ENCODE assay signal across 7 mouse cellular contexts in genomic region chr3:59059022-59059541, GRCm38 (mm10). TPM values are rescaled to one million over a fixed set of nuclear protein-coding genes. Genes with fewer than 3 reads are reported as not detected.
DNase-seq lines count a peak whose midpoint lies in the region; ATAC-seq lines count a peak whose summit lies in the region.

No protein-coding gene starts in this region.

- DNase-seq in ZHBTc4 (ENCODE audit: low read depth, low spot score), result peak; percentile 82
- peak; percentile 80 to 87 for DNase-seq in cerebellum, postnatal 14 days
- peak; percentile 51 to 63 for DNase-seq in frontal cortex, postnatal 14 days (ENCODE audit: low spot score in 2 of 2)
- DNase-seq in layer of hippocampus, postnatal 25 days (ENCODE audit: extremely low spot score in 1 of 2, low spot score in 1 of 2), result peak; percentile 21 to 46
- peak; percentile 75 for DNase-seq in lung, postnatal 10 days
- peak; percentile 70 for DNase-seq in retina, postnatal 7 days (ENCODE audit: low read depth, low spot score)

- WGBS in hindbrain, embryonic 15.5 days, result 3% methylated on average over 7 of the region's 7 CpGs

- no peaks in the 10 kb centered on the region for H3K27me3 ChIP-seq in hindbrain, embryonic 15.5 days

- H3K9ac ChIP-seq in hindbrain, embryonic 15.5 days, result no peak overlapping the region

- H3K4me2 ChIP-seq in hindbrain, embryonic 15.5 days, result peak overlapping the region; percentile 34

- H3K4me1 ChIP-seq in hindbrain, embryonic 15.5 days (replicated peaks), result peaks cover 7% of the 10 kb centered on the region

- H3K36me3 ChIP-seq in hindbrain, embryonic 15.5 days, result no peaks in the 10 kb centered on the region

- no peaks in the 10 kb centered on the region for H3K9me3 ChIP-seq in hindbrain, embryonic 15.5 days

- H3K27ac ChIP-seq in hindbrain, embryonic 15.5 days (replicated peaks), result no peak overlapping the region

- ATAC-seq in hindbrain, embryonic 15.5 days (ENCODE audit: low FRiP score, low read depth), result peak; percentile 92

- no peak overlapping the region for H3K4me3 ChIP-seq in hindbrain, embryonic 15.5 days

RNA-seq across cellular contexts. Expression of gene Gpr171, which starts 42.5 kb away (rescaled TPM):
- polyA plus RNA-seq in hindbrain, embryonic 15.5 days (2015; fragmentation: Nextera tagmentation; extraction: Ambion mirVana), result 0.89 and 1.2 TPM in 2 replicates
- total RNA-seq in layer of hippocampus, postnatal 25 days (2021), result not detected

RNA-seq across cellular contexts. Expression of gene Med12l, which starts 53.5 kb away (rescaled TPM):
- 4.2 and 5.3 TPM in 2 replicates for polyA plus RNA-seq in hindbrain, embryonic 15.5 days (2015; fragmentation: Nextera tagmentation; extraction: Ambion mirVana)
- 10 to 100 TPM; 42.5 to 50.1 TPM for total RNA-seq in layer of hippocampus, postnatal 25 days (2021)

Comparison
In these comparisons a context has a peak if more than half of its experiments do, and no peak if none do; other contexts are left out.
1. DNase-seq: peak in every context shown above with its lines; median percentile 84 in cerebellum, postnatal 14 days; 82 in ZHBTc4; 75 in lung, postnatal 10 days; 70 in retina, postnatal 7 days; 57 in frontal cortex, postnatal 14 days; 34 in layer of hippocampus, postnatal 25 days.